Mouse (Mus musculus) mouse embryonic stem cell (cell line): ENCODE data around the gene Igfbp2.

Experiments used
- in situ Hi-C, 2 experiments: fragments of 300-500 bp; cut with MboI; formaldehyde crosslinking; loops; 1 replicate in 1 of 2; 3 replicates in 1 of 2; pipeline ENCODE4 v1.14.3; 2019 to 2020; ENCODE audit warnings: low sequenced_read_pairs in 2 of 2, low pct_unique_long_range_greater_than_20kb in 1 of 2, mixed read lengths in 1 of 2; ENCODE audit not compliant: unreplicated experiment in 1 of 2

The Igfbp2 gene

GRCm38 (mm10) chr1:72844675-72845074 lies 20.4 kb downstream of the Igfbp2 start:
- in situ Hi-C loops, result loop anchor here in 1 of 2 experiments (5.0 kb wide), 1 partner anchor 127 kb away; no protein-coding TSS in a partner anchor

GRCm38 (mm10) chr1:72847849-72848380 lies 23.6 kb downstream of the Igfbp2 start:
- in situ Hi-C loops, result loop anchor here in 1 of 2 experiments (5.0 kb wide), 1 partner anchor 131 kb away; no protein-coding TSS in a partner anchor

- in situ Hi-C loops, result loop anchor here in 1 of 2 experiments (5.0 kb wide), 1 partner anchor 132 kb away; no protein-coding TSS in a partner anchor
Observed at GRCm38 (mm10) chr1:72849037-72849436, 24.7 kb downstream of the Igfbp2 start.

GRCm38 (mm10) chr1:72853759-72854158 lies 29.5 kb downstream of the Igfbp2 start:
- in situ Hi-C loops, result loop anchor here (5.0 to 25.0 kb wide), 2 partner anchors 136 to 784 kb away; no protein-coding TSS in a partner anchor

- in situ Hi-C loops, result loop anchor here (5.0 to 25.0 kb wide), 2 partner anchors 137 to 783 kb away; no protein-coding TSS in a partner anchor
Observed at GRCm38 (mm10) chr1:72854337-72855237, 30.3 kb downstream of the Igfbp2 start.

GRCm38 (mm10) chr1:72855729-72856128 lies 31.4 kb downstream of the Igfbp2 start:
- in situ Hi-C loops, result loop anchor here in 1 of 2 experiments (25.0 kb wide), 1 partner anchor 782 kb away; no protein-coding TSS in a partner anchor

GRCm38 (mm10) chr1:72856209-72856909 lies 32.1 kb downstream of the Igfbp2 start:
- in situ Hi-C loops, result loop anchor here in 1 of 2 experiments (25.0 kb wide), 1 partner anchor 781 kb away; no protein-coding TSS in a partner anchor

- in situ Hi-C loops, result loop anchor here in 1 of 2 experiments (25.0 kb wide), 1 partner anchor 780 kb away; no protein-coding TSS in a partner anchor
Observed at GRCm38 (mm10) chr1:72857142-72857541, 32.8 kb downstream of the Igfbp2 start.

- in situ Hi-C loops, result loop anchor here in 1 of 2 experiments (25.0 kb wide), 1 partner anchor 780 kb away; no protein-coding TSS in a partner anchor
Observed at GRCm38 (mm10) chr1:72857631-72858030, 33.3 kb downstream of the Igfbp2 start.

GRCm38 (mm10) chr1:72858286-72858685 lies 34.0 kb downstream of the Igfbp2 start:
- in situ Hi-C loops, result loop anchor here in 1 of 2 experiments (25.0 kb wide), 1 partner anchor 779 kb away; no protein-coding TSS in a partner anchor

- in situ Hi-C loops, result loop anchor here in 1 of 2 experiments (25.0 kb wide), 1 partner anchor 778 kb away; no protein-coding TSS in a partner anchor
Observed at GRCm38 (mm10) chr1:72858874-72859273, 34.6 kb downstream of the Igfbp2 start.

GRCm38 (mm10) chr1:72859963-72860362 lies 35.7 kb downstream of the Igfbp2 start:
- in situ Hi-C loops, result loop anchor here in 1 of 2 experiments (10.0 to 25.0 kb wide), 2 partner anchors 777 to 995 kb away; no protein-coding TSS in a partner anchor

GRCm38 (mm10) chr1:72860502-72860901 lies 36.2 kb downstream of the Igfbp2 start:
- in situ Hi-C loops, result loop anchor here in 1 of 2 experiments (10.0 to 25.0 kb wide), 2 partner anchors 777 to 994 kb away; no protein-coding TSS in a partner anchor

- in situ Hi-C loops, result loop anchor here in 1 of 2 experiments (10.0 to 25.0 kb wide), 2 partner anchors 776 to 993 kb away; no protein-coding TSS in a partner anchor
Observed at GRCm38 (mm10) chr1:72861702-72862101, 37.4 kb downstream of the Igfbp2 start.

- in situ Hi-C loops, result loop anchor here in 1 of 2 experiments (10.0 to 25.0 kb wide), 2 partner anchors 775 to 993 kb away; no protein-coding TSS in a partner anchor
Observed at GRCm38 (mm10) chr1:72862248-72862647, 37.9 kb downstream of the Igfbp2 start.

- in situ Hi-C loops, result loop anchor here in 1 of 2 experiments (10.0 to 25.0 kb wide), 2 partner anchors 774 to 991 kb away; no protein-coding TSS in a partner anchor
Observed at GRCm38 (mm10) chr1:72863692-72864091, 39.4 kb downstream of the Igfbp2 start.

GRCm38 (mm10) chr1:72864272-72864671 lies 40.0 kb downstream of the Igfbp2 start:
- in situ Hi-C loops, result loop anchor here in 1 of 2 experiments (10.0 to 25.0 kb wide), 2 partner anchors 773 to 991 kb away; no protein-coding TSS in a partner anchor
